Mouse (Mus musculus) heart, embryonic 16.5 days (tissue): ENCODE data around the gene Klhl21. TPM values are rescaled to one million over a fixed set of nuclear protein-coding genes. Genes with fewer than 3 reads are reported as not detected.

Source experiments
- ATAC-seq: fragments of 200-750 bp; cut with Nextera tagmentation; replicated peaks from 2 replicates; pipeline ENCODE4 v1.8.0; 2017; ENCODE audit warnings: moderate number of reproducible peaks; ENCODE audit not compliant: insufficient read depth, low FRiP score; ENCODE audit errors: extremely low read depth
- H3K27ac ChIP-seq: fragments of 300-500 bp; sonication (generic); 2 replicates; pipeline ENCODE4 v1.5.1; 2014; ENCODE audit warnings: mild to moderate bottlenecking, low read length, control low read depth, moderate library complexity
- H3K27me3 ChIP-seq: fragments of 300-500 bp; sonication (generic); 2 replicates; pipeline ENCODE4 v1.6.1; 2014; ENCODE audit warnings: low read length, mixed read lengths; ENCODE audit not compliant: control insufficient read depth, insufficient read depth
- H3K36me3 ChIP-seq: fragments of 300-500 bp; sonication (generic); 2 replicates; pipeline ENCODE4 v1.6.1; 2014; ENCODE audit not compliant: control insufficient read depth, insufficient read depth
- H3K4me1 ChIP-seq: fragments of 300-500 bp; sonication (generic); 2 replicates; pipeline ENCODE4 v1.6.1; 2014; ENCODE audit warnings: low read length, mixed read lengths; ENCODE audit not compliant: control insufficient read depth, insufficient read depth
- H3K4me2 ChIP-seq: fragments of 300-500 bp; sonication (generic); 2 replicates; pipeline ENCODE4 v1.6.1; 2014; ENCODE audit warnings: low read depth, mild to moderate bottlenecking, control low read depth, low read length
- H3K4me3 ChIP-seq: fragments of 300-500 bp; sonication (generic); 2 replicates; pipeline ENCODE4 v1.5.1; 2014; ENCODE audit warnings: mild to moderate bottlenecking, control low read depth, low read length
- H3K9ac ChIP-seq: fragments of 300-500 bp; sonication (generic); 2 replicates; pipeline ENCODE4 v1.6.1; 2014; ENCODE audit warnings: low read length, control low read depth
- H3K9me3 ChIP-seq: fragments of 300-500 bp; sonication (generic); replicated peaks from 2 replicates; pipeline ENCODE4 v1.6.1; 2016; ENCODE audit warnings: low read length; ENCODE audit not compliant: control insufficient read depth
- WGBS: fragments of 180-500 bp; shearing (Covaris S2); extraction: QIAGEN DNeasy Blood & Tissue Kit; methylation state at CpG from one replicate; pipeline ENCODE4 v1.1.7; 2014; 5-methylcytosine and 5-hydroxymethylcytosine counted together
- polyA plus RNA-seq: library from polyadenylated mRNA; unstranded; fragments of >200 nt; fragmentation: Nextera tagmentation; extraction: Ambion mirVana; gene quantifications from 2 replicates; pipeline ENCODE4 v1.2.1, GENCODE M21; 2015

Klhl21 gene
- polyA plus RNA-seq, 1 experiment from 2014 or later: 27.2 TPM

- peak within 1 kb of the TSS; percentile 84 for H3K9ac ChIP-seq
- peak within 1 kb of the TSS; percentile 33; the same call in 1 of the 2 replicates for H3K27ac ChIP-seq
- H3K4me1 ChIP-seq: peaks cover 14% of the 10 kb centered on the region
- no peaks in the 10 kb centered on the region for H3K27me3 ChIP-seq
- ATAC-seq: 0 out of 2 replicates have a peak, but pooled peaks have one; percentile 11
- WGBS: 38% methylated on average over 10 of the region's 10 CpGs
- no peaks in the 10 kb centered on the region for H3K9me3 ChIP-seq
- H3K4me3 ChIP-seq: peak within 1 kb of the TSS; percentile 77
- peak within 1 kb of the TSS; percentile 88 for H3K4me2 ChIP-seq
- H3K36me3 ChIP-seq: peaks cover 21% of the 10 kb centered on the region
Measured at GRCm38 (mm10) chr4:152038225-152038984, 29.8 kb downstream of the Klhl21 start, which contains the start of gene Tas1r1. Gene Tas1r1, minus strand, starts transcription at chr4:152038568.

- H3K9me3 ChIP-seq: no peaks in the 10 kb centered on the region
- peak within 1 kb of the TSS; percentile 77 for H3K4me3 ChIP-seq
- peak within 1 kb of the TSS; percentile 33; the same call in 1 of the 2 replicates for H3K27ac ChIP-seq
- no peaks in the 10 kb centered on the region for H3K27me3 ChIP-seq
- peak within 1 kb of the TSS; percentile 84 for H3K9ac ChIP-seq
- H3K36me3 ChIP-seq: peaks cover 21% of the 10 kb centered on the region
- under 1% methylated on average over 73 of the region's 86 CpGs for WGBS
- H3K4me2 ChIP-seq: peak within 1 kb of the TSS; percentile 88
- peaks cover 14% of the 10 kb centered on the region for H3K4me1 ChIP-seq
- ATAC-seq: peak; percentile 81
Measured at GRCm38 (mm10) chr4:152038985-152039830, 30.6 kb downstream of the Klhl21 start, which contains the start of gene Nol9. Gene Nol9, plus strand, starts transcription at chr4:152039321.

- WGBS: 3% methylated on average over 25 of the region's 25 CpGs
- peak overlapping the region; percentile 33; the same call in 1 of the 2 replicates for H3K27ac ChIP-seq
- no peak for ATAC-seq
Measured at GRCm38 (mm10) chr4:152039831-152040310, 31.3 kb downstream of the Klhl21 start.

GRCm38 (mm10) chr4:152041924-152042641 lies 33.5 kb downstream of the Klhl21 start:
- Histone ChIP-seq H3K9me3 (no peaks in the 10 kb centered on the region), H3K27ac (no peak overlapping the region), H3K36me3 (peaks cover 39% of the 10 kb centered on the region), H3K9ac (no peak overlapping the region), H3K4me1 (peaks cover 14% of the 10 kb centered on the region), H3K27me3 (no peaks in the 10 kb centered on the region), H3K4me3 (no peak overlapping the region), H3K4me2 (no peak overlapping the region)
- ATAC-seq: no peak
- WGBS: 94% methylated on average over 22 of the region's 22 CpGs

More at GRCm38 (mm10) chr4:152039831-152040310, 31.3 kb downstream of the Klhl21 start:
- peaks cover 23% of the 10 kb centered on the region for H3K36me3 ChIP-seq
- H3K27me3 ChIP-seq: no peaks in the 10 kb centered on the region
- H3K4me3 ChIP-seq: peak overlapping the region; percentile 77
- peak overlapping the region; percentile 88 for H3K4me2 ChIP-seq
- no peaks in the 10 kb centered on the region for H3K9me3 ChIP-seq
- H3K4me1 ChIP-seq: peaks cover 14% of the 10 kb centered on the region
- peak overlapping the region; percentile 84 for H3K9ac ChIP-seq

- H3K27me3 ChIP-seq: no peaks in the 10 kb centered on the region
- peaks cover 14% of the 10 kb centered on the region for H3K4me1 ChIP-seq
- H3K9me3 ChIP-seq: no peaks in the 10 kb centered on the region
- H3K27ac ChIP-seq: no peak overlapping the region
- H3K36me3 ChIP-seq: peaks cover 46% of the 10 kb centered on the region
- H3K4me2 ChIP-seq: no peak overlapping the region
- ATAC-seq: no peak
- no peak overlapping the region for H3K9ac ChIP-seq
- WGBS: 82% methylated on average over 3 of the region's 3 CpGs
- no peak overlapping the region for H3K4me3 ChIP-seq
Measured at GRCm38 (mm10) chr4:152043171-152043570, 34.6 kb downstream of the Klhl21 start.

- H3K4me3 ChIP-seq: no peak overlapping the region
- peaks cover 49% of the 10 kb centered on the region for H3K36me3 ChIP-seq
- WGBS: 71% methylated on average over 6 of the region's 6 CpGs
- no peak for ATAC-seq
- H3K9me3 ChIP-seq: no peaks in the 10 kb centered on the region
- no peak overlapping the region for H3K4me2 ChIP-seq
- no peaks in the 10 kb centered on the region for H3K27me3 ChIP-seq
- no peak overlapping the region for H3K27ac ChIP-seq
- H3K4me1 ChIP-seq: peaks cover 9% of the 10 kb centered on the region
- H3K9ac ChIP-seq: no peak overlapping the region
Measured at GRCm38 (mm10) chr4:152044609-152045008, 36.0 kb downstream of the Klhl21 start.

GRCm38 (mm10) chr4:152062390-152063110 lies 53.9 kb downstream of the Klhl21 start:
- WGBS: 63% methylated on average over 9 of the region's 9 CpGs
- 0 out of 2 replicates have a peak, but pooled peaks have one; percentile 37 for ATAC-seq
- Histone ChIP-seq H3K9ac (no peak overlapping the region), H3K4me3 (no peak overlapping the region), H3K9me3 (no peaks in the 10 kb centered on the region), H3K27me3 (no peaks in the 10 kb centered on the region), H3K36me3 (peaks cover 19% of the 10 kb centered on the region), H3K4me1 (no peaks in the 10 kb centered on the region), H3K27ac (no peak overlapping the region), H3K4me2 (no peak overlapping the region)

- Histone ChIP-seq H3K4me2 (no peak overlapping the region), H3K9me3 (no peaks in the 10 kb centered on the region), H3K27me3 (no peaks in the 10 kb centered on the region), H3K9ac (no peak overlapping the region), H3K4me3 (no peak overlapping the region), H3K4me1 (peaks cover 3% of the 10 kb centered on the region), H3K27ac (no peak overlapping the region), H3K36me3 (no peaks in the 10 kb centered on the region)
- ATAC-seq: no peak
Measured at GRCm38 (mm10) chr4:152067280-152067679, 58.7 kb downstream of the Klhl21 start.
